Mouse (Mus musculus) common myeloid progenitor, adult 5-6 weeks (primary cell): ENCODE results near the gene Hsdl2. TPM values are rescaled to one million over a fixed set of nuclear protein-coding genes. Genes with fewer than 3 reads are reported as not detected.
A peak's percentile ranks its signal among the peaks of the same experiment; 100 is the strongest.
"Not testable (repeated sequence)": the region's sequence is repeated elsewhere in the genome, so short reads cannot be mapped to it uniquely, and the experiment has no call there.

Experiments
- ATAC-seq: replicated peaks from 2 replicates; pipeline ENCODE4 v1.8.0; 2016; ENCODE audit warnings: low read depth, mild to moderate bottlenecking, moderate TSS enrichment, inconsistent platforms; ENCODE audit not compliant: poor library complexity, severe bottlenecking
- total RNA-seq: library from RNA; stranded (forward); fragments of 200-1000, 187-1606 nt; gene quantifications from 2 replicates; pipeline ENCODE4 v1.2.3, GENCODE M21; 2017

The Hsdl2 gene
- total RNA-seq: 30.1 and 46.0 TPM in 2 replicates

DNA sequence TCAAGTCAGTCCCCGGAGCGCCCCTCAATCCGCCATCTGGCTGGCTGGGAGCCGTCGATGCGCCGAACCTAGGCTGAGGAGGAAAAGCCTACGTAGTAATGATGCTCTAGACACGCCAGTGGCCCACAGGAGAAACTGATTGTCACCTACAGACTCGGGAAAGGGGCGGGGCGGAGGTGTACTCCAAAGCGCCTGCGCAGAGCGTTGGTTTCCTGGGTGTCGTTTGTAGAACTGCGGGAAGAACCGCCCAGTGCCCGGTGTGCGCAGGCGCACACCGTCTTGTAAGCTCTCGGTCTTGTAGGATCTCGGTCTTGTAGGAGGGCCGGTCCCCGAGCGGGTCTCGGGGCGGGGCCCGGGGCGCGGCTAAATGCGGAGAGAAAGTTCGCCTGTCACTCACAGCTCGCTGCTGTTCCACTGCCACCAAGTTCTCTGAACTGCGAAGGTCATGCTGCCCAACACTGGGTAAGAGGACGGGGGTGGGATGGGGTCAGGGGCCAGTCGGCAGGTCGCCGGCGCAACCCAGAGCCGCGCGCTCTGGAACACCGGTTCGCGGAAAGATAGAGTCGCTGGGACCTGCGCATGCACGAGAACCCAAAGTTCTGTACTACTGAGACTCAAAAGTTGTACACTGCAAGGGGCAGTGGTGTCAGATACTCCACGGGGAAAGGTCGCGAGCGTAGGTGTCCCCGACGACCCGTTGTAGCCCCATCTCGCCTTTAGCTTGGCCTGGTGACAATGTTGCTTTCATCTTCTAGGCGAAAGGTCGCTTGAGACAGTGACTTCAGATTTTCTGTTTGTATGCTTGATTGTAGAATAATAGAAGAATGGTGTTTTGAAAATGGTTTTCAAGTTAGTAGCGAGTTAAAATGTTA, at the start of gene Hsdl2:
Hsdl2 (plus strand) TSS at position 250 of the 872 bp plus-strand sequence.
- peak; percentile 93 for ATAC-seq

DNA sequence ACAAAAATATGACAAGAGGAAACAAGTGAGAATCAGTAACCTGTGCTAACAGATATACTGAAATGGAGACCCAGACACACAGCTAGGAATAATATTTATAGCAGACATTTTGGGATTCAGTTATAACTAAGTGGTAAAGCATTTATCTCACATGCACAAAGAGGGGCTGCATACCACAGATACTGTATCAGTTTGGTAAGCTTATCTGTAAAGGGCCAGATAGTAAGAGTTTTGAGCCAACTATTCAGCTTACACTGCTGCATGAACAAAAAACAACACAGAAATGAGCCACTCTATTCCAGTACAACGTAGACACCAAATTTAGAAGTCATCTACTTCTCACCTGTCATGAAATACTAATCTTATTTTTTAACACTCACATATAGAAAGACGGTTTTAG, 48.1 kb upstream of the Hsdl2 start:
- ATAC-seq: peak; percentile 51

DNA sequence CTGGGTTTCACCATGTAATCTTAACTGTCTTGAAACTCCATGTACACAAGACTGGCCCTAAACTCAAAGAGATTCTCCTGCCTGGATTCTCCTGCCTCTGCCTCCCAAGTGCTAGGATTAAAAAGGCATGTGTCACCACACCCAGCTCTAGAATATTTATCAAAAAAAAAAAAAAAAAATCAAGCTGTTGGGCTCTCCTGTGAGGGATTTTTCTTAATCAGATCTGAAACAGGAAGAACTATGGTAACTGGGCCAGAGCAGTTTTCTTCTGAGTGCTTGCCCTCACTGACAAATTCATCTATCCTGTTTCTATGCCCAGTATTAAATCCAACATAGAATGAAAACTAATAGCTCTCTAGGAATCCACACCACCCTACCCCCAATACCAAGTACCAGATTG, 45.7 kb upstream of the Hsdl2 start:
- ATAC-seq: no peak

DNA sequence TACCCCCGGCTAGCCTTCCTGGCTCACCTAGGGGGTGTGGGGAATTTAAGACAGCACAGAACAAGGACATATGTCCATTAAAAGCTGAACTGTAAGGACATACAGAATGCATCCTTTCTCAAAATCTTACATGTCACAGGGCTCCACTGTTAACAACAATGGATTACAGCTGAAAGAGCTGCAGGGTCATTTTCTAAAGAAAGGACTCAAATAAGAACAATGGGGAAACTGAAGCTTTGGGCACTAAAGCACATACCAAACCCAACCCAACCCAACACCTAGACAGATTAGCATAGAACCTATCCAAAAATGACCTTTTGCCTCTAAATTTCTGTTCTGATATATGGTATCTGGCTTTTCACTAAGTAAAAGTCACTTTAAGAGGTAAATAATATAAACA, 45.1 kb upstream of the Hsdl2 start:
- ATAC-seq: no peak

DNA sequence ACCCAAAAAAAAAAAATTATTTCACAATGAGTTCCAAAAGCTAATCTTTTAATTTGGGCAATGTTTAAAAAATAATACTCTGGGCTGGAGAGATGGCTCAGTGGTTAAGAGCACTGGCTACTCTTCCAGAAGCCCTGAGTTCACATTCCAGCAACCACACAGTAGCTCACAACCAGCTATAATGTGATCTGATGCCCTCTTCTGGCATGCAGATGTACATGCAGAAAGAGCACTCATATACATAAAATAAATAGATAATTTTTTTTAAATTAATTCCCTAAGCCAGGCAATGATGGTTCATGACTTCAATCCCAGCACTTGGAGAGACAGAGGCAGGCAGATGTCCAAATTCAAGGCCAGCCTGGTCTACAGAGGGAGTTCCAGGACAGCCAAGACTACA, 38.4 kb upstream of the Hsdl2 start:
- no peak for ATAC-seq

DNA sequence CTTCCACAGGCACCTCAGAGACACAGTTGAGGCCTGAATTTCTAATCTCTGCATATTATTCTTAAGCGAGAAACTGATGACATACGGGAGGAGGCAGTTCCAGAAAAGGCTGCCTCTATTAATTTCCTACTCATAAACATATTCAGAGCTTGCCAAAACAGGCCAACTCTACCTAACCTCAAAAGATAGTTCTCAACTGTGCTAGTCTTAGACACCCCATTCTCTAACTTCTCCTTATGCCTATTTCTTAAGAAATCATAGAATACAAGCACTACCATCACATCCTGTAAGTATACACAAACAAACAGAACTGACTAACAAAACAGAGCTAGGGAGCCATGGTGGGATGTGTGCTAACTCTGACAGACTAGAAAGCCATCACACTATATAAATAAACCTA, 36.7 kb upstream of the Hsdl2 start:
- ATAC-seq: no peak

DNA sequence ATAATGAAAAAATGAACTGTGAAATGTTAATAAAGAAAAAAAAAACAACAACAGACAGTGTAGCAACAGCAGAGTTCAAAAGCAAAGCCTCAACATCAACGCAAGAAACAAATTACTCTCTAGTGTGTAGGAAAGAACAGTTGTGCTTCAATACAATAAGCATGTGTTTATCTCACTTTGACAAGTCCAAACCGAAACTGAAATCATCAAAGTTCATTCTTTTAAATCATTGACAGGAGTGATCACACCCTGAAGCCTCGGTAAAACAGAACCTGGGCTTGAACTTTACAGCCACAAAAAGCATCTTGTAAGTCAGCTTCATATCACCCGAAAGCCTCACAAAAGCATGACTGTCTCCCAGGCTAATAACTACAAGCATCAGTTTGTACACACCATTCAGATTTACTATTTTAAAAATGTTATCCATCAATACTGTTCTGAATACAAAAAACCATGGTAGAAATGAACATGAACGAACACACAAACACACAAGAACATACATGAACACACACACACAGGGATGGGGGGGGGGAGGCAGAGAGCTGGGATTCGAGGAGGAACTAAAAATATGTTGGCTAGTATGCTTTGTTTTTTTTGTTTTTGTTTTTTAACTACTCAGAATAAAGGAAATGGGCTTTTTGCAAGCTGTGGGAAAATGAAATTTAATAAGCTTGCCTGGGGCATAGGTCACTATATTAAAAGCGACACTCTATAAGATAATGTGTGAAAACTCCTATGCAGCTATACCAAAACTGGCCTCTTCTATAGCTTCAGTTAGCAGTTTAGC, 34.9 kb upstream of the Hsdl2 start:
- ATAC-seq: no peak

DNA sequence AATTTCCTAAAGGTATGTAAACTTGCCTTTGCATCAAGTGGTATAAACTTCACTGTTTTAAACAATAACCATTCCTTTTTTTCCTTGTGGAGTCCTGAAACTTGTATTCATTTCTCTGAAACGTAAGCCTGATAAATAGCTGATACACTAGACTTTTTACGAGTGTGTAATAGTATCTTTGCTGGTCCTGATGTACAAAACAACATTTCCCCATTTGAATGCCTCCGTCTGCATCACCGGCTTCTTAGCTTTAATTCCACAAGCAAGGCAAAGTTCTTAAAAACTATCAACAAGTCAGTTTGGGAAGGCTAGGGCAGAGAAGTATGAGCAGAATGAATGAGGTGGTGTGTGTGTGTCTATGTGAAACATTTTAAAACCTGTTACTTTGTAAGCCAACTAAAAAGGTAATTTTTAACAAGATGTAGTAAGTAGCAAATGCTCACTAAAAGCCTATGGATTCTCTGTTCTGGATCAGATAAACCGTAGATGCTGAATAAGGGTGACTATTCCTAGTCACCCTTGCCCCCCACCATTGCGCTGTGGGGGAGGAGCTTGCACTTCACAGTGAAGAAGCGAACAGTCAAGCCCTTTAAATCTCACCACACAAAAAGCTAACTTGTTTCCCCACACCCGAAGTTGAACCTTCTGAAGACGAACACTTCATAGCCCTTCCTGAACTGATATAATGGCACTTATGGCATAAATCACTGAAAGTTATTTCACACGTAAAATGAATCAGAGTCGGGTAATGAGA, 34.0 kb upstream of the Hsdl2 start:
- peak; percentile 27; the same call in 1 of the 2 replicates for ATAC-seq

DNA sequence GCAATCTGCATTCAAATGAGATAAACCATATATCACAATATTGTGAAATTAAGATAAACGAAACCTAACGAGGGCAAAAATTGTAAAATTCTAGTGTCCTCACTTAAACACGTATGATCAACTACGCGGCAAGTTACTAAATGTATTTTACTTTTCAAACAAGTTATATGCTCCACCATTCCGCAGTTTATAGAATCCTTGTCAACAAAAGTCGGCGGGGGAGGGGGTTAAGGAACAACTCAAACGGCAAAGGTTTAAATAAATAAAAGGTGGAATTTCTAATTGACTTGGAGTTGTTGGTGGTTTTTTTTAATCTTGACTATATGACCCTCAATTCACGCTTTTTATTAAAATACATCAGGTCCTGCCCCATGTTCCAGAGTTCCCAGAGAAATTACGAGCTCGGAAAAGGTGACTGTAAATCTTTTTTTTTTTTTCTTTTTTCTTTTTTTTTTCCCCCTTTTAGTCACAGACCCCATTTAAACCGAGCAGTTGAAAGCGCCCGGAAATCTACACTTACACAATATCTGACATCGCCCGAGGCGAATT, 33.3 kb upstream of the Hsdl2 start:
- no peak; the same call in 1 of the 2 replicates for ATAC-seq

DNA sequence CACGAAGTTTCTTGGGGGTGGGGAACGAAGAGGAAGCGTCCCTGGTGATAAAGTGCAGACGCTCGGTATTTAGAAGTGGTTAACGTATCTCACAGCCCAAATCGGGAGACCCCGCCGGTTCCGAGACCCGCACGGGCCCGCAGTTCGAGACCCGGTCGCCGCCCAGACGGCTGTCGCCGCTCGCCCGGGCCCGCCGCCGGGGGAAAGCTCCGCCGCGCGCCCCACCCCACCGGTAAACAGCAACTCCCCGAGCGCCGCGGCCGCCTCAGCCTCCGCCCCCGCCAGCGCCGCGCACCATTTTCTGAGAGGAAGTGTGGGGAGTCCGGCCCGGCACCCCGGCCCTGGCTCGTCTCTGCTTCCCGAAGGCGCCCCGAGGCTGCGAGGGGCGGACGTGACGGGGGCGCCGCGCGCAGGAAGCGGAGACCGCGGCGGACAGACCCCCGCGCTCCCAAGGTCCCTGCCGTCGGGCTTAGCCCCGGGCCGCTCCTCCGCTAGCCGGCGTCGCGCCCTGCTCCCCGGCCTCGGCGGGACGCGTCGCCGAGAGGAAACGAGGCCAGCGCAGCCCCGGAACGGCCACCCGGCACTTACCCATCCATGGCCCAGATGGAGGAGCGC, 32.7 kb upstream of the Hsdl2 start:
- peak; percentile 22 for ATAC-seq

DNA sequence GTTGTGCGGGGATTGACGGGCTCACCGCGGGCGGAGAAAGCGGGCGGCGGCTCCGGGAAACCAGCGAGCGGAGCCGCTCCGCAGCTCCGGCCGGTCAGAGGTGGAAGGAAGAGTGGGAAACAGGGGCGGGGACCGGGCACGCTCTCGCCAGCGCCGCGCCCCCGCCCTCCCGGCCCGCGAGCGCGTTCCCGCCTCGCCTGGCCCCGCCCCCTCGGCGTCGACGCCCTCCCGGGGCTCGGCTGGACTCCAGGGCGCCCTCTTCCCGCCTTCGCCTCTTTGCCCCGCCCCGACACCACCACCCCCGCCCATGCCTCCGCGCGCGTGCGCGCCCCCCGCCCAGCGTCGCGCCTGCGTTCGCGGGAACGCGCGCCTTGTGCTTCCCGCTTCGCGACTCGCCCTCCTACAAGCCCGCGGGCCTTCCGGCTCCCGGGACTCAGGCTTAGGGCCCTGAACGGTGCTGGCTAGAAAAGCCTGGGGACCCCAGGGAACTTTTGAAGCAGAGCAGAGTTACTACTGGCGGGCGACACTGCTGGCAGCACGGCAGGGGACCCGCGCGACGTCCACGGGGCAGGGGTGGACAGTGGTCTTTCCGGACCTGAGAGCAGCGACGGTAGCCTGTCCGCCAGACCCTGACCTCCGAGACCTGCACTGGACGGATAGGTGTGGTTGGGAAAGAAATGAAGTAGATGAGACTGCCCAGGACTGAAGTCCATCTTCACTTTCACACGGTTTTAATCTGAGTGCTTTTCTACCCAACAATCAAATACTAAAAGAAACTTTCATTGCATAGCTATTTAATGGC, 32.0 kb upstream of the Hsdl2 start, which contains the start of gene Ptbp3:
Ptbp3 (minus strand) TSS at position 190 of the 802 bp plus-strand sequence.
- ATAC-seq: peak; percentile 66

DNA sequence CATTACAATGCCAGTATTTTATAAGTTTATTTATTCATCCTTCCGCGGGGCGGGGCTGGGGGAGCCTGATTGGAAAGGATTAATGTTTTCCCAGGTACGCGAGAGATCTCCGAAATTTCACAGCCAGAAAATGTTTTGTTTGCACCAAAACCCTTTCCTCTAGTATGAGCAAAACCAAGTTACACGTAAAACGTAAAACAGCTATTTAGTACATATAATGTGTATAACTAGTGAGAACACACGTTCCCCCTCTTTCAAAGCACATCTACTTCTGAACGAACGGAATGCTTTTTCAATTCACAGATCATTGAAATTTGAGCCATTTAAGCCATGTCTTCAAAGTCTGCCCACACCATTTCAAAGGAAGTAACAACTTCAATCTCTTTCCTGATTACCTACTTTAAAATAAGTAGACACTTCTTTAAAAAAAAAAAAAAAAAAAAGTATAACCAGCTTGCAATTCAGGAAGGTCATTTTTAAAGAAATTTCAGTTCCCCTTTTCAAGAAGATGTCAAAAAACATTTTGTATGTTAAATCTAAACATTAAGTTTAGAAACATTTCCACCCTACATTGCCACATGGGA, 31.3 kb upstream of the Hsdl2 start:
- ATAC-seq: no peak

DNA sequence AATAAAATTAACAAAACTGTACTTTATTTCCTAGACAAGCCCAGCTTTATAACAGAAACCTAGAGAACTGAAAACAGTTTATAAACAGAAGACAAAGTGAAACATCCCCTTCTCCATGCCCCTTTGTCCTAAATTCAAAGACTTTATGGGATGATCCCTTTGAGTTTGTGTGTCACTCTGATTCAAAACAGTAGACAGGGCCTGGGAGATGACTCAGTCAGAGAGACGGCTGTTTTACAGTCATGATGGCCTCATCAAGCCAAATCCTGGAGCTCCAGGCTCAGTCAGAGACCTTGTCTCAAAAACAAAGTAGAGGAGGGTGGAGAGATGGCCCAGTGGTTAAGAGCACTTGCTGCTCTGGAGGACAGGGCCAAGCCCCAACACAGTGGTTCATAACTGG, 29.5 kb upstream of the Hsdl2 start:
- no peak for ATAC-seq

DNA sequence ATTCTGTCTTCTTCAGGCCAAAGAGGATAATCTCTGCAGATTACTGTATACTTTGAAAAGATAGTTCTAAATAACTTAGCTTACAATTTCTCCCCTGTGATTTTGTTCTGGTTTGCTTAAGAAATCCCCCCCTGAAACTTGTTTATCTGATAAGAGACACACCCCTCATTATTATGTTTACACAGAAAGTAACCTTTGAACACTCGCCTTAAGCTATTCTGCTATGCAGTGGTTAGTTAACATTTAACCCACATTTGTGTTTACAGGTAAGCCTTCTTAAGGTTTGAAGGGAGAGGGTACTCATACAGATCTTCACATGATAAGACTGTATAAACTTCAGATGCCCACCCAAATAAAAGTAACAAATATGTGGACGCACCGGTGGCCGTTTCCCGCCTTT, 28.5 kb upstream of the Hsdl2 start:
- ATAC-seq: no peak

DNA sequence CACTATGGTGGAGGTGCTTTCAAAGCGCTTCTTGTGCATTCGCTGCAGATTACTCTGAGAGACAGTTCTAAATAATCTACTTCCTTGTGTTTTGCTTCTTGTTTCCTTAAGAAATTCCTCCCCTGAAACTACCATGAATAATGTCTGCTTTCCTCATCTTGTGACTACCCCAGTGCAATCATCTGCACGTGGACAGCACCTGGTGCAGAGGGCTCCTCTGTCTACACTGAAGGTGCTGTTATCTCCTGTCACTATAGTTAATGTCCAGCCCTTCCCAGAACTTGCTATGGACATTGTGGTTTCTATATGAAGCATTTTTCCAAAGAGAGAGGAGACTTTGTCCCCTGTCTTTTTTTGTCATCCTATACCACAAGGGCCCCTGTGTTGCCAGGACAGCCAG, 27.8 kb upstream of the Hsdl2 start:
- ATAC-seq: no peak

DNA sequence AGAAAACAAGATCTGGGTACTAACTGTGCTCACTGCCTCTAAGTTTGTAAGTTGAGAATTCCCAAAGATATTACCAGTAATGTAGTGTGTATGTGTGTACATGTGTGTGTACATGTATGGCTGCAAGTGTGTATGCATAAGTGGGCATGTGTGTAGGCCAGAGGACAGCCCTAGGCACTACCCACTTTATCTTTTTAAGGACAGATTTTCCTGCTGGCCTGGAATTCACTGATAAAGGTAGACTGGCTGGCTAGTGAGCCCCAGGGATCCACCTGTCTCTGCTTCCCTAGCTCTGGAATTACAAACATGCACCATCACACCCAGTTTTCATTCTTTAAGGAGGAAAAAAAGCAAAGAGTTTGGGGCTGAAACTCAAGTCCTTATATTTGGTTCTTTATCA, 26.2 kb upstream of the Hsdl2 start:
- no peak for ATAC-seq

DNA sequence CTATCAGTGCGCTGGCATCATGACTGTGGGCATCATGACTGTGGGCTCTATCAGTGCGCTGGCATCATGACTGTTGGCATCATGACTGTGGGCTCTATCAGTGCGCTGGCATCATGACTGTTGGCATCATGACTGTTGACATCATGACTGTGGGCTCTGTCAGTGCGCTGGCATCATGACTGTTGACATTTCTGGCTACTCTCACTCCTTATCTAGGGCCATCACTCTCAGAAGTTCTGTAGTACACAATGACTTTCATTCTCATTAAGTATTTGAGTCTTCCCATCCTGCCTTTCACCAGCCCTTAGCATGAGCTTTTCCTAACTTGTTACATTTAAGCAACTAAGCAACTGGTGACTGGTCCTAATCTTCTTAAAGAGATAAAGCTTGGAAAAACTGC, 24.0 kb upstream of the Hsdl2 start:
- not testable (repeated sequence) for ATAC-seq

DNA sequence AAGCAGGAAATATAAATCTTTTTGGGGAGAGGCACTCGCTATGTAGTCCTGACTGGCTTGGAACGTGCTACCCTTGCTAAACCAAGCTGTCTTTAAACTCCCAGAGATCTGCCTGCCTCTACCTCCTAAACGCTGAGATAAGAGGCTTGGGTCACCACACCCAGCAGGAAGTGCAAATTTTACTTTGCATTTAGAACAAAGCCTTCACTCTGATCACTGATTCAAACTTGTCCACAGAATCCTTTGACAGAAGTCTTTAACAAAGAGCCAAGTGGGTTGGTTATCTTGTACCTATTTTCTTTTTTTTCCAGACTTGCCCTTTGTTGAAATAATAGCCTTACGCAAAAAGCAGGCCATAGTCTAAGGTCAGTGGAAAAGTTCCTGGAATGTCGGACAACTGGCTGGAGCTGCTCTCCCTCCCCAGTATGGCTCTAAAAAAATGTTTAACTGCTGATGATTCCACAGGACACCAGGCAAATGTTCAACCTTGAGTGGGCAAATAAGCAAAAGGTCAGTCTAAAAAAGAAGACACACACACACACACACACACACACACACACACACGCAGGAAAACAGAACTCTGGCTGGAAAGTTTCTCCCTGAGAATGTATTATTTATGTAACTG, 23.2 kb upstream of the Hsdl2 start:
- ATAC-seq: no peak
